Mouse (Mus musculus) liver, embryonic 15.5 days (tissue): Measurements from ENCODE around the gene Them5. TPM values are rescaled to one million over a fixed set of nuclear protein-coding genes. Genes with fewer than 3 reads are reported as not detected.

ENCODE experiments used
- ATAC-seq: fragments of 200-750 bp; cut with Nextera tagmentation; 2 replicates; pipeline ENCODE4 v1.8.0; 2017; ENCODE audit warnings: moderate number of reproducible peaks, mild to moderate bottlenecking, moderate library complexity; ENCODE audit not compliant: insufficient read depth
- H3K27ac ChIP-seq: fragments of 300-500 bp; sonication (generic); replicated peaks from 2 replicates; pipeline ENCODE4 v1.5.1; 2015; ENCODE audit warnings: mild to moderate bottlenecking, inconsistent platforms
- H3K27me3 ChIP-seq: fragments of 300-500 bp; sonication (generic); 2 replicates; pipeline ENCODE4 v1.6.1; 2015; ENCODE audit warnings: mild to moderate bottlenecking, inconsistent platforms
- H3K36me3 ChIP-seq: fragments of 300-500 bp; sonication (generic); replicated peaks from 2 replicates; pipeline ENCODE4 v1.6.1; 2015; ENCODE audit warnings: moderate library complexity, mild to moderate bottlenecking, inconsistent platforms
- H3K4me1 ChIP-seq: fragments of 300-500 bp; sonication (generic); replicated peaks from 2 replicates; pipeline ENCODE4 v1.6.1; 2015; ENCODE audit warnings: inconsistent platforms
- H3K4me2 ChIP-seq: fragments of 300-500 bp; sonication (generic); 2 replicates; pipeline ENCODE4 v1.6.1; 2015; ENCODE audit warnings: moderate library complexity, mild to moderate bottlenecking, inconsistent platforms
- H3K4me3 ChIP-seq: fragments of 300-500 bp; sonication (generic); replicated peaks from 2 replicates; pipeline ENCODE4 v1.5.1; 2015; ENCODE audit warnings: mild to moderate bottlenecking, inconsistent platforms
- H3K9ac ChIP-seq: fragments of 300-500 bp; sonication (generic); 2 replicates; pipeline ENCODE4 v1.6.1; 2015; ENCODE audit warnings: moderate library complexity, mild to moderate bottlenecking, inconsistent platforms
- H3K9me3 ChIP-seq: fragments of 300-500 bp; sonication (generic); replicated peaks from 2 replicates; pipeline ENCODE4 v1.6.1; 2016; ENCODE audit warnings: inconsistent platforms
- WGBS: fragments of 180-500 bp; shearing (Covaris S2); methylation state at CpG from one replicate; pipeline ENCODE4 v1.1.7; 2015; ENCODE audit warnings: mixed read lengths; ENCODE audit not compliant: insufficient replicate concordance; 5-methylcytosine and 5-hydroxymethylcytosine counted together
- polyA plus RNA-seq: library from polyadenylated mRNA; unstranded; fragments of >200 nt; fragmentation: Nextera tagmentation; extraction: Ambion mirVana; gene quantifications from 2 replicates; pipeline ENCODE4 v1.2.1, GENCODE M21; 2015

The Them5 gene
- polyA plus RNA-seq, 1 experiment from 2014 or later = not detected

DNA sequence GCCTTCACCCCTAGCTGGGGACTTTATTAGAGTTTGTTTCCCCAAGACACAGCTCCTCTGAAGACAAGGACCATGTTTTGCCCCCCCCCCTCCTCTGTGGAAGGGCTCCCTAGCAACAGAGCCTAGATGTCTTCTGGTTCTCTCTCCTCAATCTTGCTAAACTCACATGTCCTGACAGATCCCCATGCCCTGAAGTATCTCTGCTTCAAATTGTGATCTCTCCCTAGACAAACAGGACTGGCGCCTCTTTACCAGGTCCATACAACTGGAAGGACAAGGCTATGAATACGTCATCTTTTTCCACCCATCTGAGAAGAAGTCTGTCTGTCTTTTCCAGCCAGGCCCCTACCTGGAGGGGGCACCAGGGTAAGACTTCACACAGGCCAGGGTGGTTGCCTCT, 2.3 kb downstream of the Them5 start:
- Histone ChIP-seq H3K4me1 (no peaks in the 10 kb centered on the region), H3K9ac (no peak overlapping the region), H3K36me3 (no peaks in the 10 kb centered on the region), H3K9me3 (no peaks in the 10 kb centered on the region), H3K4me3 (no peak overlapping the region), H3K4me2 (no peak overlapping the region), H3K27me3 (no peaks in the 10 kb centered on the region), H3K27ac (no peak overlapping the region)
- ATAC-seq = no peak
- WGBS = 57% methylated on average over 2 of the region's 2 CpGs

DNA sequence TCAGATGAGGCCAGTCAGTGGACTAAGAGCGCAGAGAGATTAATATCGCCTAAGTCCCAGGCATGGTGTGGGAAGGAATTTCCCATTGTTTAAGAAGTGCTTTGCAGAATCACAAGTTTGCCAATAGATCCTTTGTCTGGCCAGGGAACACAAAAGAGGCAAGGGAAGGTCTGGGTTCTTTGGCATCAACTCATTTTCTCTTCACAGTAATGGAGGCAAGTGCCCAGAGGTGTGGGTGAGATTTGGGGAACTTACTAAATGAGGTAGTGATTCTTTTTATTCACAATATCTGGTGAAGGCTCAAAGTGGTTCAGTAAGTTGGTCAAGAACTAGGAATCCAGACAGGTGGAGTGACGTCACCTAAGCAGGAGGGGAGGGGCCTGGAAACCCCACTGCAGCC, 3.0 kb downstream of the Them5 start:
- no peaks in the 10 kb centered on the region for H3K4me1 ChIP-seq
- H3K9ac ChIP-seq = no peak overlapping the region
- H3K27me3 ChIP-seq = no peaks in the 10 kb centered on the region
- H3K4me3 ChIP-seq = no peak overlapping the region
- H3K36me3 ChIP-seq = no peaks in the 10 kb centered on the region
- H3K4me2 ChIP-seq = no peak overlapping the region
- no peak for ATAC-seq
- 47% methylated on average over 3 of the region's 3 CpGs for WGBS
- no peaks in the 10 kb centered on the region for H3K9me3 ChIP-seq
- H3K27ac ChIP-seq = no peak overlapping the region

DNA sequence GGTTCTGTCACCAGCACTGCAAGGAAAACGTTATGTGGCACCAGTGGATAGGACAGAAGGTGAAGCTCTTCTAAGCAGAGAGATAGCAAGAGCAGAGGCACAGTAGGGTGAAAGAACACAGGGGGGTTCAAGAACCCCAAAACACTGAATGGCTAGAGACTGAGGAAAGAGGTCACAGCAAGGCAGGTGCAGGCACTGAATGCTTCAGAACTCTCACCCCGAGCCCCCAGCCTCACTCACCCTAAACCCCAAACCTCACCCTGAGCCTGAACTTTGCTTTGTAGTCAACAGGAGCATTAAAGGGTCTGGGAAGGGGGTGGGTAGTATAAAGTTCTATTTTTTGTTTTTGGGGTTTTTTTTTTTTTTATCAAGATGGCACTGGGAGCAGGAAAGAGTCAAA, 6.2 kb downstream of the Them5 start:
- ATAC-seq = no peak
- no peaks in the 10 kb centered on the region for H3K9me3 ChIP-seq
- 43% methylated on average over 2 of the region's 2 CpGs for WGBS
- no peaks in the 10 kb centered on the region for H3K36me3 ChIP-seq
- H3K9ac ChIP-seq = no peak overlapping the region
- no peaks in the 10 kb centered on the region for H3K4me1 ChIP-seq
- H3K4me3 ChIP-seq = no peak overlapping the region
- no peak overlapping the region for H3K27ac ChIP-seq
- no peaks in the 10 kb centered on the region for H3K27me3 ChIP-seq
- H3K4me2 ChIP-seq = no peak overlapping the region

DNA sequence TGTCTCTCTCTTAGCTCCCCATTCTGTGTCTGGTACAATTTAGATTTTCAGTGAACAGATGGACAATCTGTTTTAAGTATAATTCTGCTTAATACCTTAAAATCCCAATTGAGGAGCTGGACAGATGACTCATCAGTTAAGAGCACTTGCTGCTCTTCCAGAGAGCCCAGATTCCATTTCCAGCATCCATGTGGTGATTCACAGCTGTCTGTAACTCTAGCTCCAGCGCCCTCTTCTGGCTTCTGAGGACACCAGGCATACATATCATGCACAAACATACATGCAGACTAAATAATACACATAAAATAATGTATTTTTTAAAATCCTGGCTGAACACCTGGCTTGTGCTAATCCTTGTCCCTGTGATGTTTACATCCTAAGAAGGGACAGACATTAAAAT, 18.9 kb downstream of the Them5 start:
- no peak overlapping the region for H3K4me3 ChIP-seq
- H3K27me3 ChIP-seq = peaks cover 50% of the 10 kb centered on the region
- no peak overlapping the region for H3K4me2 ChIP-seq
- whole genome bisulfite sequencing = 0% methylated on average over 1 of the region's 1 CpGs
- no peak for ATAC-seq
- no peaks in the 10 kb centered on the region for H3K36me3 ChIP-seq
- H3K9me3 ChIP-seq = no peaks in the 10 kb centered on the region
- H3K9ac ChIP-seq = no peak overlapping the region
- no peak overlapping the region for H3K27ac ChIP-seq
- H3K4me1 ChIP-seq = no peaks in the 10 kb centered on the region

DNA sequence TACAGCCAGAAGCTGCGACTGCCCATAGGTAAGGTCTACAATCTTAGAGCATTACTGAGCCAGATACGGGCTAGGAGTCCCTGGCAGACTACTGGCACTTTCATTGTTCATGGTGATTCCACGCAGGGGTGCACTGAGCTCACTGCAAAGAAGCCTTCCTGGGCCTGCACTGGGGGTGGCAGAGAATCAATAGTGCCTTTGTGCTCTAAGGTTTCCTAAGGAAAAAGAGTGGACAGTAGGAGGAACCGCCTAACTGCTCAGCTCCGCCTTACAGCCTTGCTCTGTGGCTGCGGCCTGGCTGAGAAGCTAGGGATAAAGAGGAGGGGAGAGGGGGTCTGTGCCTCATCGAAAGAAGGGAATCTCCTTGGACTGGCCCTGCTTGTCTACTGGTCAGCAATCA, 20.2 kb downstream of the Them5 start, which contains the start of gene C2cd4d:
Gene C2cd4d, plus strand, starts transcription at position 301 of the 400 bp plus-strand sequence.
- Histone ChIP-seq H3K27ac (no peak within 1 kb of the TSS), H3K9me3 (no peaks in the 10 kb centered on the region), H3K36me3 (no peaks in the 10 kb centered on the region), H3K27me3 (peaks cover 57% of the 10 kb centered on the region), H3K9ac (no peak within 1 kb of the TSS), H3K4me3 (peak within 1 kb of the TSS; percentile 43), H3K4me2 (peak within 1 kb of the TSS; percentile 66), H3K4me1 (no peaks in the 10 kb centered on the region)
- WGBS = 62% methylated on average over 7 of the region's 7 CpGs
- no peak for ATAC-seq

DNA sequence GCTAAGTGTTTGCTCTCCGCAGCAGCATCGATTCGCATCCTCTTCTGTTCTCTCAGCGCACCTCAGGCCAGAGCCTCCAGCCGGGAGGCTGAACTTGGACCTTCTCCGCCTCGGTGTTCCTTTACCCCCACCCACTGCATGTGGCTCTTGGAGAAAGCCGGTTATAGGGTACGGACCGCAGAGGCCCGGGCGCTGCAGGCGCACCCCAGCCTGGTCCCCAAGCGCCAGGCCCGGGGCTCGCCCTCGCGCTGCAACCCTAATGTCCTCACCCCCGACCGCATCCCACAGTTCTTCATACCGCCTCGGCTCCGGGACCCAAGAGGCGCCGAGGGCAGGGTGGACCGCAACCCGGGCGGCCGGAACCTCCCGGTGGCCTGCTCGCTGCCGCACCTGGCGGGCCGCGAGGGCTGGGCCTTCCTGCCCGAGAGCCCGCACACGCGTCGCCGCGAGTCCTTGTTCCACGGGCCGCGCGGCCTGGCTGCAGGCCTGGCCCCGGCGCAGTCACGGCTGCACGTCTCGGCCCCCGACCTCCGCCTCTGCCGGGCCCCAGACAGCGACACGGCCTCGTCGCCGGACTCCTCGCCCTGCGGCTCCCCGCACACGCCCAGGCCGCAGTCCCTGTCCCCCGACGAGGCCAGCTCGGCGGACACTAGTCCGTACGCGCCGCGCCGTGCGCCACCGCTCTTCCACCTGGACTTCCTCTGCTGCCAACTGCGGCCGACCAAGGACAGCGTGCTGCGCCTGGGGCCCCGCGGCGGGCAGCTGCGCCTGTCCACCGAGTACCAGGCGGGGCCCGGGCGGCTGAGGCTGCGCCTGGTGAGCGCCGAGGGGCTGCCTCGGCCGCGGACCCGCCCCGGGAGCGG, 21.6 kb downstream of the Them5 start:
- Histone ChIP-seq H3K9me3 (no peaks in the 10 kb centered on the region), H3K27ac (no peak overlapping the region), H3K9ac (0 out of 2 replicates have a peak overlapping the region, but pooled peaks have one; percentile 27), H3K4me2 (peak overlapping the region; percentile 66), H3K4me1 (no peaks in the 10 kb centered on the region), H3K27me3 (peaks cover 57% of the 10 kb centered on the region), H3K4me3 (peak overlapping the region; percentile 43), H3K36me3 (no peaks in the 10 kb centered on the region)
- ATAC-seq = no peak
- WGBS = 6% methylated on average over 97 of the region's 97 CpGs

DNA sequence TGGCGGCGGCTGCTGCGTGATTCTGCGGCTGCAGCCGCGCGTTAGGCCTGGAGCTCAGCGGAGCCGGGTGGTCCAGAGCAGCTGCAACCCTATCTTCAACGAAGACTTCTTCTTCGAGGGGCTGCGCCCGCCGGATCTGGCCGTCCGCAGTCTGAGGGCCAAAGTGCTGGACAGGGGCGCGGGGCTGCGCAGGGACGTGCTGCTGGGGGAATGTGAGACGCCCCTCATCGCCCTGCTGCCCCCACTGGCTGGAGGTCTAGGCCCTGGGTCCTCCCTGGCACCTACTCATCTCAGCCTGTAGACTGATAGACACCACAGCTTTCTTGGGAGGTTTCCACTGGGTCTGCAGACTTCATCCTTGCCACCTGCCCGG, 22.2 kb downstream of the Them5 start:
- Histone ChIP-seq H3K27me3 (peaks cover 57% of the 10 kb centered on the region), H3K4me1 (no peaks in the 10 kb centered on the region), H3K9ac (no peak overlapping the region), H3K27ac (no peak overlapping the region), H3K4me3 (peak overlapping the region; percentile 43), H3K36me3 (no peaks in the 10 kb centered on the region), H3K9me3 (no peaks in the 10 kb centered on the region), H3K4me2 (peak overlapping the region; percentile 66)
- WGBS = 5% methylated on average over 23 of the region's 23 CpGs
- no peak for ATAC-seq

DNA sequence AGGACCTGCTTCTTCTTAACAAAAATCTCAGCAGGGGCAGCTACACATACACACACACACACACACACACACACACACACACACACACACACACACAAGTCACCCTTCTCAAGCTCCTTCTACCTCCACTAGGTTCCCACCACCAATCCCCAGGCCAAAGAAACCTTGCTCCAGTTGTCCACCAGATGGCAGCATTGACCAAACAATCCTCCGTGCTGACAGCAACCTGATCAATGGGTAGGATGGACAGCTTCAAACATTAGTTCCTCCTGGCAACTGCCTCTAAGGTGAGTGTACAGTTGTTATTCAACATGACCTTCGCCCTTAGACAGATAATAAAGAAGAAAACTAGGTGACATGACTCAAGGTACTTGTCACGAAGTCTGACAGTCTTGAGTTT, 24.9 kb downstream of the Them5 start:
- Histone ChIP-seq H3K27ac (no peak overlapping the region), H3K4me2 (no peak overlapping the region), H3K4me3 (no peak overlapping the region), H3K9me3 (no peaks in the 10 kb centered on the region), H3K9ac (no peak overlapping the region), H3K27me3 (peaks cover 47% of the 10 kb centered on the region), H3K36me3 (no peaks in the 10 kb centered on the region), H3K4me1 (no peaks in the 10 kb centered on the region)
- no peak for ATAC-seq
- 17% methylated on average over 3 of the region's 3 CpGs for WGBS

DNA sequence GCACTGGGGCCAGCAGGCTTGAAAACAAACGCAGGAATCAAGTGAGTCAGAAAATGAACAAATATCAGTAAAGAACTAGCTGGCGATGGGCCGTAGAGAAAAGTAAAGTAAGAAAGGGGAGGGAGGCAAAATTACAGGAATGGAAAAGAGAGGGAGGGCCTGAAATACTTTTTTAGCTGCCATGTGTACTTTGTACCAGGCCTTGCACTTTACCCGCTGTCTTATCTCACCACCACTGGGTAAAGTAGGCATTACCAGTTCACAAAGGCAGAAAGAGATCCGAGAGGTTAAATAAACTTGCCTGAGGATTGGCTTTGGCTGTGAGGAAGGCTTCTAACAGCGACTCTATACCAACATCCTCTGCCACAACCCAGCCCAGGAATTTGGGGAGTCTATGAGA, 25.6 kb downstream of the Them5 start:
- Histone ChIP-seq H3K36me3 (no peaks in the 10 kb centered on the region), H3K9ac (no peak overlapping the region), H3K4me1 (no peaks in the 10 kb centered on the region), H3K27me3 (peaks cover 40% of the 10 kb centered on the region), H3K4me2 (no peak overlapping the region), H3K4me3 (no peak overlapping the region), H3K9me3 (no peaks in the 10 kb centered on the region), H3K27ac (no peak overlapping the region)
- 64% methylated on average over 6 of the region's 6 CpGs for WGBS
- no peak for ATAC-seq

DNA sequence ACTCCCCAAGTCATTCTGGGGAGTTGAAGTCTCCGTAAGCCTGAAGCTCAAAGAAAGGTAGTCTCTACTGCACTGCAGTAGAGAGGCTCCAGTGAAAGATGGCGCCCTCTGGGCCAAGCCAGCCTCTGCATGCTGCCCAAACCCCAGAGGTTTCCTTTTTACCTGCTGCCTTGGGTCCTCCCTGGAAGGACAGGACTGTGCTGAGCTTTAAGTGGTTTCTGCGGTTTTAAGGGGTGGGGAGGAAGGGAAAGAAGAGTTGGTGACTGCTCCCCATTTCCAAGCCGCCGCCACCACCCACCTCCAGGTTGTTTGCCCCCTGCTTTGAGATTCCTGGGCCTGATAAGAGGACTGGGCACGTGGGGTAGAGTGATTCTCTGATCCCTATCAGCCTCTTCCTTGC, 26.7 kb downstream of the Them5 start:
- H3K9ac ChIP-seq = no peak overlapping the region
- H3K27me3 ChIP-seq = peaks cover 29% of the 10 kb centered on the region
- no peak overlapping the region for H3K4me2 ChIP-seq
- WGBS = 44% methylated on average over 6 of the region's 6 CpGs
- ATAC-seq = no peak
- no peaks in the 10 kb centered on the region for H3K9me3 ChIP-seq
- H3K4me1 ChIP-seq = no peaks in the 10 kb centered on the region
- no peaks in the 10 kb centered on the region for H3K36me3 ChIP-seq
- no peak overlapping the region for H3K4me3 ChIP-seq
- H3K27ac ChIP-seq = no peak overlapping the region

DNA sequence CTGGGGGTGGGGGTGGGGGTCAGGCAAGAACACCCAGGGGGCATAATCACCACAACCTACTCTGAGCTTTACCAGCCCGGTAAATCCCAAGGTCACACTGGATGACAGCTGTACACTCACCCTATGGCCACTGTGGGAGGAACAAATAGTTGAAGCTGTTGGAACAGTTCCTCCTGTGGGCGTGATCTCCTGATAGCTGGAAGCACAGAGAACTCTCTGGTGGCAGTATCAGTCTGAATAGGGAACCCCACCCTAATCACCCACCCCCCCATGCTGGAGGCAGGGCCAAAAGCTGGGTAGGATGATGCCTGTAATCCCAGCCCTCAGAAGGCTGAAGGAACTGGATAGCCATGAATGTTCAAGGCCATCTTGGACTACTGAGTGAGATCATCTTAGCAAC, 27.8 kb downstream of the Them5 start:
- Histone ChIP-seq H3K4me2 (no peak overlapping the region), H3K4me1 (0 out of 2 replicates have a peak, but pooled peaks cover 2% of the 10 kb centered on the region), H3K4me3 (no peak overlapping the region), H3K9ac (no peak overlapping the region), H3K36me3 (no peaks in the 10 kb centered on the region), H3K9me3 (no peaks in the 10 kb centered on the region), H3K27me3 (peaks cover 18% of the 10 kb centered on the region), H3K27ac (no peak overlapping the region)
- WGBS = 39% methylated on average over 2 of the region's 2 CpGs
- no peak for ATAC-seq
